Mouse (Mus musculus): ENCODE measurements around the gene Gm3696.
"Not testable (repeated sequence)": the region's sequence is repeated elsewhere in the genome, so short reads cannot be mapped to it uniquely, and the experiment has no call there.

The Gm3696 gene

GRCm38 (mm10) chr14:7100521-7100920 is at the start of gene Gm3696:
Gene Gm3696 (minus strand): TSS chr14:7100621.
- not testable (repeated sequence) for DNase-seq (ENCODE audit: low spot score)

GRCm38 (mm10) chr14:7125312-7125711 is 24.9 kb upstream of the Gm3696 start, which contains the start of gene Gm6676:
Gene Gm6676 (minus strand): TSS chr14:7125412.
- DNase-seq (ENCODE audit: low spot score) = not testable (repeated sequence)

- peak; percentile 30 for DNase-seq (ENCODE audit: low spot score)
These were observed 4.8 kb upstream of the Gm3696 start for GRCm38 (mm10) chr14:7105124-7105802.

GRCm38 (mm10) chr14:7044870-7045269 is 55.6 kb downstream of the Gm3696 start, which contains the start of gene Gm3685:
Gene Gm3685 (minus strand): TSS chr14:7044970.
- not testable (repeated sequence) for DNase-seq (ENCODE audit: low spot score)

Data from embryo, embryonic 10.5 days (tissue).